Mouse (Mus musculus): ENCODE results near the gene Erich3.

The Erich3 gene

DNA sequence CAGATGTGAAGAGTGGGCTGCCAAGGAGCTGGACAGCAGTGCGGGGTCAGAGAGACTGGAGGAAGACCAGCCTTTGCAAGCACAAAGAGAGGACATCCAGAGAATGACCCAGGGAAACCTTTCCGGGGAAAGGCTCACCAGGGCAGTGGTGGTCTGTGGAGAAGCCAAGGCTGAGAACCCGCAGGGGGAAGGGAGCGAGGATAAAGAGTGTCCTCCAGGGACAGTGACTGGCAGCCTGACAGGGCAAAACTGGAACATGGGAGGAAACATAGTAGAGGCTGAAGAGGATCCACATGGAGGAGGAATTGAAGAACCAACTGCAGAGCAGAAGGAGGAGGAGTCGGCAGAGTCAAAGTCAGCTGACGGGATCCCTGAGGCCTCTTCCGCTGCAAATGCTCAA is 100.5 kb downstream of the Erich3 start:
- intact Hi-C loops (cut with DNase I), result no loop called here

DNA sequence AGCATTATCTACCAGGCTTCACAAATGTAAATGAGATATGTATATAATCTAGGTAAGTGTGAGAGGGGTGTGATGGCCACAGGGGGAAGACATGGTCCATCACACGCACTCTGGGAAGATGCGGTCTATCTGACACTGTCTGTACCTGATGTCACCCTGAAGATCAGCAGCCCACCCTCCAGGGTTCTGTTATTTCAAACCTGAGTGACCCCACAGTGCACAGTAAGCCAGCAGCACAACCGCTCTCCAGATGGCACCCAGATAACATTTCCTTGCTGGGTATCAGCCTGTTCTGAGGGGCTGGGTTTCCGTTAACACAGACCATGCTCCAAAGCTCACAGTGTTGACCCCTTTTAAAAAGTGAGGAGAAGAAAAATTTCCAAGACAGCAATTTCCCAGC is 102.7 kb downstream of the Erich3 start:
- intact Hi-C loops (cut with DNase I), result no loop called here

DNA sequence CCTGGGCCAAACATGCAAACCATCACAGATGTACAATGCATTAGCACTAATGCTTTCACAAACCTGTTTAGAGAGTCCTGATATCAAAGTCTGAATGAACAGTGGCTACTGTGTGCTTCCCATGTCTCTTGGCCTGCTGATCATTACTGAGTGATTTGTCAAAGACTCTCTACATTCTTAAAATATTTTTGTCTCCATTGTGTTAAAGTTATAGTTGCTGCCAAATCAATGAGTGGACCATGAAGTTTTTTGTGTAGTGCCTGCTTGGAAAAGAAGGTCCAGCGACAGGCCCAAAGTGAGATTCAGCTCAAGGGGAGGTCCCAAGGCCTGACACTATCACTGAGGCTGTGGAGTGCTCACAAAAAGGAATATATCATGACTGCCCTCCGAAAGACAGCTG is 108.0 kb downstream of the Erich3 start:
- intact Hi-C loops (cut with DNase I), result no loop called here

DNA sequence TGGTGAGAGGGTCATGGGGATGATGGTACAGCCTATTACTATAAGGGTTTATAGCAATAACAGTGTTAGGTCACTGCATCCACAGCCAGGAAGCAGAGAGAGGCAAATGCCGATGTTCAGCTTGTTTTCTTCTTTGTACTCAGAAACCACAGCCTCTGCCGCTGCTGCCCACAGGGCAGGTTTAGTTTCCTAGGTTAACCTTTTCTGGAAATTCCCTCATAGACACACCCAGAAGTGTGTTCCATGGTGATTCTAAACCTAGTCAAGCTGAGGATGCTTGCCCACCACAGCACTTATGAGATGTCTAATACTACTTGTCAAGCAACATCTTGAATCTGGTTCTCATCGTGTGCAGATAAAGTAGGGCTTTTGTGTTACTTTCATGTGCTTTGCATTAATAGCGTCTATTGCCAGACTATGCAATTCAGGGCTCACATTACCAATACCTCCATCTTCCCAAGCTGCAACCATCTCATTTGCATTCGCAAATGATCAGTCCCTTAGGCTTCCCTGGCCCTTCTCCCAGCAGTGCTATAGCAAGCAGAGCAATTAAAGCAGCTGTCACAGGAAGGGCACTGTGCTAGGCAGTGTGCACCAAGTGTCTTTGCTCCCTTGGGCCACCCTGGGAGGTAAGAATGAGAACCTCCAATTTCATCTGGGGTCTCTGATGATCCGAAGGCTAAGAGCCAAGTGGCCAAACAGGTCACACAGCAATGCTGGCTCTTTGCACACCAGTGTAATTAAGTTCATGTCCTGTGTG is 115.4 kb downstream of the Erich3 start:
- intact Hi-C loops (cut with DNase I), result no loop called here

DNA sequence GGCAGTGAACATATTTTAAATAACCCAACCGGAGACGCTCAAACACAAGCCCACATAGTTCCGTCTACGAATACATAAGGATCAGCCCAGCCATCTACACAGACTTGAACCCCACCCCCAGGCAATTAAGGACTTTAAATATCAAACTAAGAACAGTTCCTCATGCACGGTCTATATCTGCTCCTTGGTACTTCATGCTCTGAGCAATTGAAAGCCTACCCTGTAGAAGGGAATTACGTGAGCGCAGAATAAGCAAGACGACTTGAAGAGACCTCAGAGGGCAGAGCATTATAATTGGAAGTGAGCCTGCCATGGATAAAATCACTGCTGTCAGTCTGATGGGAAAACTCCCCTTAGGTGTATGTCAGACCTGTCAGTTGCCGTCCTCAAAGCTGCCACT is 122.7 kb downstream of the Erich3 start:
- intact Hi-C loops (cut with DNase I), result loop anchor here (10.0 kb wide), 1 partner anchor 132 kb away; no protein-coding TSS in a partner anchor

DNA sequence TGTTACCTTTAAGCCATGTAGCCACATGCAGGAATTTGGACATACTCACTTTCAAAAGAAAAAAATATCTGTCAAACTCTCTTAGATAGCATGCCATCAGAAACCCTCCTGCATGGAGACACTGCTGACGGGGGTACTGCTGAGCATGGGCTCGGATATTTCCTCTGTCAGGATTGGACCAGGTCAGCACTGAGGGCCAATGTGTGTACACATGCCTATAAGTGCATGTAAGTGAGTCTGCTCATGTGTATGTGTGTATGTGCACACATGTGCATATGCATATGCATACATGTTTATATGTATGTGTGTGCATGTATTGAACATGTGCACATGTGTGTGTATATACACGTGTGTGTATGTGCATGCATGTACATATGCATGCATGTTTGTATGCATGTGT is 124.0 kb downstream of the Erich3 start:
- intact Hi-C loops (cut with DNase I), result loop anchor here (10.0 kb wide), 1 partner anchor 133 kb away; no protein-coding TSS in a partner anchor

DNA sequence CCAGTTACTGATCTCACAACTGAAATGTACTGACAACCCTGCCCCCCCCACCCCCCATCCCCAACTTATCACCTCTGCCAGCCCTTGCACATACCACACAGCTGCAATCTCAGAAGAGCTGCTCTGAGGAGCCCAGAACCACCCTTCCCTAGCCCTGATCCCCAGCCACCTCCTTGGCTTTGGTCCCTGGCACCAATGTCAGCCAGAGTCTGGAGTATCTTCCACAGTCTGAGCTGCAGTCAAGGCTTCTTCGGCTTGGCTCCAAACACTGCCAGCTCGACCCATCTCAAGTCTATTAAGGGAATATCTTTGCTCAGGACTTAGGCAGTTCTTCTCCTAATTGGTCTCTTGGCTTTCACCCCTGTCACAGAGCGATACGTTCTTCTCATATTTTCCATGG is 129.9 kb downstream of the Erich3 start:
- intact Hi-C loops (cut with DNase I), result no loop called here

DNA sequence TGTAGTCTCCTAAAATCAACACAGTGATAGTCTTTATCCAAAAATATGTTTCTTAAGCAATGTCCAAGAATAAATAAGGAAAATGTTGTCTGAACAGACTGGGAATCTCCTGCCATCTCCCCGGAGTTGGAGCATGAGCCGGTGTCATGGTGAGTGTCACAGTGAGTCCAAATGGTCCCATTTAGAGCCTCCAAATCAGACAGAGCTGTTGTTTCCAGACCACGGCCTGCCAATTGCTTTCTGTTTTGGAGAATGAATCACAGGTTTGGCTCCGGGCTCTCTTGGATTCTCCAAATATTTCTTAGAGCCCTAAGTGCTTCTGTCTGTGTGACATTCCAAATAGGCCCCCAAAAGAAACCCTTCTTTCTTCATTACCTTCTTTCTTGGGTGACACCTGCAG is 135.1 kb downstream of the Erich3 start:
- intact Hi-C loops (cut with DNase I), result no loop called here

DNA sequence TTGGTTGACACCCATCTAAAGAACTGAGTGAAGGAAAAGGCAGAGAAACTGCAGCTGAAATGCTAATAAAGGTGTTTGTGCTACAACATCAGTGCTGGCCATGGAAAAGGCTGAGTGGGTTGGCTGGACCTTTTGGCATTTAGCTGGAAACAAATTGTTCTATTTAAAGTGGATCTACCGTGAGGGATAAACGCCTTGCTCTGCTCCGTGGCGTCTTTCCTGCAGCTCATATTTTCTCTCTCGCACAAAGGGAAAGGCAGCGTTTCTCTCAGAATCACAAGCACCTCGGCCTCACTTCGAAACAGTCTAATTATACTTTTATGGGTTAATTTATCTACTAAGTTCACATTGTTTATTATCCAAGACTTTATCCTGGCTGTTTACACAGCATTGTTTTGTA is 136.8 kb downstream of the Erich3 start:
- intact Hi-C loops (cut with DNase I), result no loop called here

DNA sequence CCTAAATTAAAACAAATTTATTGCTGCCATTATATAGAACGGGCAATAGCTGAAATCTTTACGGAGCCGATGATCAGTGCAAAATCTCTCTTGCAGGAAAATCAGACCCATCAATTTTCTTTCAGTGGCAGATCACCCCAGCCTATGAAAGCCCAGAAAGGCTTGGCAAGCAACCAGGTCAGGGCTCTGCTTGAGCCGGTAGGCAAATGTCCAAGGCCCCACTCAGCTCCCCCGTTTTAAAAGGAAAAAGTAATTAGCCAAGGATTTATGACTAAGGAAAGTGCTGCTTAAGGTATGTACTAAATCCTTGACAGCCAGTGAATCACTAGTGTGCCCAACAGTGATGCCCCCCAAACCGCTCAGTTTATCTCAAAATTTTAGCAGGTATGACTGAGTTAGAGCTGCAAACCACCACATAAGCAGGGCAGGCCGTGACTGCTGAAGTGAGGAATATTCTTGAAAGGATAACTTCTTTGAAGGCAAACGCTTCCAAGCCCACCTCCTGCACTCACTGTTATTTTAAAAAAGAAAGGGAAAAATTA is 137.3 kb downstream of the Erich3 start:
- intact Hi-C loops (cut with DNase I), result no loop called here

DNA sequence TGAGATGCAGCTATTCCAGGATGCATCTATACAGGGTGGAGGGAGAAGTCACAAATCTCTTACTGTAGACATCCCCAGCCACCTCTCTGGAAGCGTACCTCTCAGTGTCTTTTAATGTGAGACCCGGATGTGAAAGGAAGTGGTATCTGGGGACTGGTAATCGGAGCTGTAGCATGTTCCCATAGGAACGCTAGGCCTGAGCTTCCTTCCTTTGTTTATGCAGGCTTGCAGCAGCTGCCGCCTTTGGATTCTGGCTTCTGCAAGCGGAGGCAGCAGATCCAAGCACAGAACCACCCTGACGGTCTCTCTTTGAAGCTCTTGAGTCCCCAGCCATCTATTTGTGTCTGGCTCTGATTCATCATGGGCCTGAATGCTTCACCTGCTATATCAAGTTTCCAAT is 143.0 kb downstream of the Erich3 start:
- intact Hi-C loops (cut with DNase I), result no loop called here

DNA sequence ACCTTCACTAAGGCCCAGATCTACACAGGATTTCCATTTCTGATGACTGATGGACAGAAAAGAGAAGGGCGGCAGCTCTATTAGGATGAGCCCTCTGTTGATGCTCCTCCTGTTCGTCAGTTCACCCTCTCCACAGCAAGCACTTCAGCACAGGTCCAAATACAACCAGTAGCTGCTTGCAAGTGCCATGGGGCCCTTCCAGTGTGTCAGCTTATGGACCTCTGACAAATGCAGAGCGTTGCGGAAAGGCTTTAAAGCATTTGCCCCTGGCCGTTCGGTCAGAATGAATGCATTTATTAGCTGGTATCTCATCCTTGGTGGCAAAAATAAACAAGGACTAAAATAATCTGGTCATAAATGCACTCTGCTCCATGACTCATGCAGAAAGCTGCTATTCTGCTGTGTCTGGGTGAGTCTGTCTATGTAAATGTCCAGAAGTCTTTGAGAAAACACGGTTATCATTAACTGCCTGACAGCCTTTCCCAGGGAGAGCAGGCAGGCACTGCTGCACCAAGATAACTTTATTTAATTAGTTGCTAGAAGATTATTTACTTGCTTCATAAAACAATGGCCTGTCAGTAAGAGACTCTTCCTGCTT is 146.7 kb downstream of the Erich3 start:
- intact Hi-C loops (cut with DNase I), result no loop called here

DNA sequence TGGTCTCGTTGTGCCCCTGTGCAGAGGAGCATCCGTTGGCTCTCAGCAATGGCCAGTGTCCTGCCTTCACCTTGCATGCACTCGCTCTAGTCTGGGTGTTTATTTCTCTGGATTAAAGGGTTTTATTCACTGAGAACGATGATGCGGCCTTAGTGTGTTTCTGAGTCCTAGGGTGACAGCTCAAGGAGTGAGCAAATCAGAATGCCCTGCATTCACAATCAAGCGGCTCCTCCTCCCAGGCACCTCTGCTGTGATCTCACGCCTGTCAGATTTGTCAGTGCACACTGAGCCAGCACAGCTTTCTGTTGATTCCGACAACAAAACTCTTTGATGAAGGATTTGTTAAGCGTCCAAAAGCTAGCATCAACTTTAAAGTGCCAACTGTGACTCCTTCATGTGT is 147.6 kb downstream of the Erich3 start:
- intact Hi-C loops (cut with DNase I), result no loop called here

DNA sequence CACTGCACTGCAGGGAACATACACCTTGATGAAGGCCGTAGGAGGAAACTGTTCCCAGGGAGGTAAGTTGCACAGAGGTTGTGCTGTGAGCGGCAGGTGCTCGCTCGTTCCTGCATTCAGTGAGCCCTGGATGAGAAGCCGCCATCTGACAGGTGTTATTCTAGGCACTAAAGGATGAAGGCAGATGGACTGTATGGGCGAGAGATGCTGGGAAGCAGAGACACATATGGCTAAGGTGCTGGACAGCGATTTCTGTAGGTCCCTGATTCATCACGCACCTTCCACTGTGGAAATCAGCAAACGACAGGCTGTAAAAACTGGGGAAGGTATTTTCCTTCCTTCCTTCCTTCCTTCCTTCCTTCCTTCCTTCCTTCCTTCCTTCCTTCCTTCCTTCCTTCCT is 148.2 kb downstream of the Erich3 start:
- intact Hi-C loops (cut with DNase I), result no loop called here

DNA sequence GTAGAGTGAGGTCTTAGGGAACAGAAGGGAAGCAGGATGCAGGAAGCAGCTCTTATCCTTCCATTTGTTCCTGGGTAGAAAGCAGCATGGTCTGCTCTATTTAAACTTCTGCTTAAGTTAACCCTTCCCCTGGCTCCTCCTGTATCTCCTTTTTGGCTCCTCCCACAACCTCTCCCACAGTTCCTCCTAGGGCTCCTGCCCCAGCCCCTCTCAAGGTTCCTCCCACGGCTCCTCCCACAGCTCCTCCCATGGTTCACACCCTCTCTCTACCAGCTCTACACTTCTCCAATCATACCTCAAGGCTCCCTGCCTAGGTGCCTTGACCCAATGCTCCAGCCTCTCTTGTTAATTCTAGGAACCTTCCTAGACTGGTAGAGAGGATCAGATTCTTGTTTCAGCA is 149.2 kb downstream of the Erich3 start:
- intact Hi-C loops (cut with DNase I), result no loop called here

DNA sequence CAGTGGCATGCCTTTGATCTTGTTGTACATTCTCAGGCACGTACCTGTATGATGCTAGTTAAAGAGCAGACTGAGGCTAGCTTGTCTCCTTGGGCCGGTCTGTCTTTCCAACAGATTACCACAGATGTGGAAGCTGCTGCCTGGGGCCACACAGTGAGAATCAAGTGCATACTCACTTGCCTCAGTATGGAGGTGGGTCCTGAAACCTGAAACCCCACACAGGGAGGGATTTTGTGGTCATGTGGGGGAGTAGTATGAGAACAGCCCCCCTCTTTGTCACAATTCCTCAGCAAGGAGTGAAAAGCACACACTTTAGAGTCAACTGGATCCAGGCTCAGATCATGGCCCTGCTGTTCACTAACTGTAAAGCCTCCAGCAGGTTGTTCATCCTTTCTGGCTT is 151.9 kb downstream of the Erich3 start:
- intact Hi-C loops (cut with DNase I), result no loop called here

DNA sequence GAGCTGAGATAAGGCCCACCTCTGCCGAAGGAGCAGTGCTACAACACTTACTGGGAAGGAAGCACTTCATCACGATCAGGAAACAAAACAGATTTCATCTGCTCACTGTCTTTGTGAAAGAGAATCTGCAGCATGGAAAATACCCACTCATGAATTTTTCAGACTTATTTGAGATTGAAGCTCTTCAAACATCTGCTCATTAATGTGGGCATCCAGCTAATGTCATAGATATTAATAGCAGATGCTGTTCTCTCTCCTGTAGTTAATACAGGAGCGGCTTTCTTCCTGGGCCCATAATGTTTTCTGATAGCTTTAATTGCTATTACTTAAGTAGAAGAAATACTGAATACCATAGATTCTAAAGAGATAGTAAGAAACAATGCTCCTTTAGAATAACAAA is 152.6 kb downstream of the Erich3 start:
- intact Hi-C loops (cut with DNase I), result no loop called here

DNA sequence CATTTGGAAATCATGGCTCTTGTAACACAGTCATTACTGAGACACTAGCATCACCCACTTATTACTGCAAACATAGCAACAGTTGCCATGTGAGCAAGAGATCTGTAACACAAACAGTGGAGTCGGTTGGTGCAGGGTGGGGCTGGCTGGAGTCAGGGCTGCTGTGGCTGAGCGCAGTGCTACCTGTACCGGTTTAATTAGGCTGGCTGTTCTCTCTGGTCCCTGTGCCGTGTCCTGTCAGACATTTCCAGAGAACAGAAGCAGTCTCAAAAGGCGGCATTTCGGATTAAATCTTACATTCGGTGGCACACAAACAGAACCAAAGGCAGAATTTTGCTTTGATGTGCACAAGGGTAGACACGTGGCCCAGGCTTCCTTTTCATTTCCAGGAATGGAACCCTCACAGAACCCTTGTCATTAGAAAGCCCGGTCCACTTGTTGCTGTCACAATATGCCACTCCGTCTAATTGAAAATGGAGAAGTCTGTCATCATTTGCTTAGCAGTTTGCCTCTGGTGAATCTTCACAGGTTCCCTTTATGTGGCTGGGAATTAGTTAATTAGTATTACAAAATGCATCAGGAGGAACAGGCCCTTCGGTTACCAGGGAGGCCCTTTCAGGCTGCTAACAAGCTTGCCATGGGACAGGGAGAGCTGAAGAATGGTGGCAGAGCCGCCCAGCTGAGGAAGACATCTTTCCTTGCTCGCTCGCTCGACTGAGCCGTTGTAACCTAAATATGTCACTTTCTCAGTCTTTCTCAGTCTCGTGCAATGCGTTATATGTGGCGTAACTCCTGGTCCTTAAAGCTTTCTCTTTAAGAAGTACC is 153.4 kb downstream of the Erich3 start:
- intact Hi-C loops (cut with DNase I), result no loop called here

All from adrenal gland (tissue).